Mouse (Mus musculus): ENCODE data around the gene Zc3h10. TPM values are rescaled to one million over a fixed set of nuclear protein-coding genes. Genes with fewer than 3 reads are reported as not detected.
"Not testable (repeated sequence)": the region's sequence is repeated elsewhere in the genome, so short reads cannot be mapped to it uniquely, and the experiment has no call there.

Zc3h10 gene
- polyA plus RNA-seq, 1 experiment from 2014 or later = 19.9 TPM

GRCm38 (mm10) chr10:128511761-128512160, 35.8 kb downstream of the Zc3h10 start:
- H3K9ac ChIP-seq = no peak overlapping the region
- 83% methylated on average over 12 of the region's 12 CpGs for WGBS
- no peak for ATAC-seq (ENCODE audit: low FRiP score)
- no peak overlapping the region for H3K4me2 ChIP-seq
- no peaks in the 10 kb centered on the region; the same call in 1 of the 2 replicates for H3K36me3 ChIP-seq (replicated peaks)
- no peak overlapping the region for H3K27ac ChIP-seq
- H3K4me1 ChIP-seq = no peaks in the 10 kb centered on the region
- peaks cover 20% of the 10 kb centered on the region for H3K27me3 ChIP-seq
- no peak overlapping the region for H3K4me3 ChIP-seq (replicated peaks)
- H3K9me3 ChIP-seq = no peaks in the 10 kb centered on the region

DNA sequence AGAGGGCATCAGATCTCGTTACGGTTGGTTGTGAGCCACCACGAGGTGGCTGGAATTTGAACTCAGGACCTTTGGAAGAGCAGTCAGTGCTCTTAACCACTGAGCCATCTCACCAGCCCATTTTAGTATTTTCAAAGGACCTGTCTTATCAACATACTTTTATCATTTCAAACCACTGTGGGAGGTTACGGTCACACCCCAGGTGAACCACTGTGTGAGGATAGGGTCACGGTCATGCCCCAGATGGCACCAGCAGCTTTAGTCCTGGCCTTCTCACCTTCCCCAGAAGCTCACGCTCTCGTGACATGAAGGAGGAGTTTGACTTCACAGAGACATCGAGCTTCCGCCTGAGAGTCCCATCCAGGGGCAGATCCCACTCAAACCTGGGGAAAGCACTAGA, 36.4 kb downstream of the Zc3h10 start:
- 90% methylated on average over 9 of the region's 9 CpGs for WGBS

GRCm38 (mm10) chr10:128510301-128510700, 37.3 kb downstream of the Zc3h10 start:
- 89% methylated on average over 11 of the region's 11 CpGs for WGBS
- ATAC-seq (ENCODE audit: low FRiP score) = no peak

More for the DNA sequence above, 36.4 kb downstream of the Zc3h10 start:
- H3K4me2 ChIP-seq = no peak overlapping the region
- no peaks in the 10 kb centered on the region for H3K9me3 ChIP-seq
- ATAC-seq (ENCODE audit: low FRiP score) = no peak
- H3K4me1 ChIP-seq = no peaks in the 10 kb centered on the region
- H3K4me3 ChIP-seq (replicated peaks) = no peak overlapping the region
- H3K27me3 ChIP-seq = peaks cover 14% of the 10 kb centered on the region
- H3K36me3 ChIP-seq (replicated peaks) = no peaks in the 10 kb centered on the region; the same call in 1 of the 2 replicates
- H3K9ac ChIP-seq = no peak overlapping the region
- H3K27ac ChIP-seq = no peak overlapping the region

GRCm38 (mm10) chr10:128509831-128510230, 37.7 kb downstream of the Zc3h10 start:
- Histone ChIP-seq H3K36me3 (replicated peaks) (peaks cover 4% of the 10 kb centered on the region; the same call in 1 of the 2 replicates), H3K9ac (no peak overlapping the region), H3K9me3 (no peaks in the 10 kb centered on the region), H3K4me3 (replicated peaks) (no peak overlapping the region), H3K27ac (no peak overlapping the region), H3K4me1 (no peaks in the 10 kb centered on the region), H3K27me3 (peaks cover under 1% of the 10 kb centered on the region; the same call in 1 of the 2 replicates), H3K4me2 (no peak overlapping the region)
- ATAC-seq (ENCODE audit: low FRiP score) = no peak
- 83% methylated on average over 4 of the region's 4 CpGs for WGBS

More at GRCm38 (mm10) chr10:128510301-128510700, 37.3 kb downstream of the Zc3h10 start:
- Histone ChIP-seq H3K4me1 (no peaks in the 10 kb centered on the region), H3K4me3 (replicated peaks) (no peak overlapping the region), H3K4me2 (no peak overlapping the region), H3K9me3 (no peaks in the 10 kb centered on the region), H3K27me3 (peaks cover 5% of the 10 kb centered on the region), H3K36me3 (replicated peaks) (peaks cover 4% of the 10 kb centered on the region; the same call in 1 of the 2 replicates), H3K27ac (no peak overlapping the region), H3K9ac (no peak overlapping the region)

DNA sequence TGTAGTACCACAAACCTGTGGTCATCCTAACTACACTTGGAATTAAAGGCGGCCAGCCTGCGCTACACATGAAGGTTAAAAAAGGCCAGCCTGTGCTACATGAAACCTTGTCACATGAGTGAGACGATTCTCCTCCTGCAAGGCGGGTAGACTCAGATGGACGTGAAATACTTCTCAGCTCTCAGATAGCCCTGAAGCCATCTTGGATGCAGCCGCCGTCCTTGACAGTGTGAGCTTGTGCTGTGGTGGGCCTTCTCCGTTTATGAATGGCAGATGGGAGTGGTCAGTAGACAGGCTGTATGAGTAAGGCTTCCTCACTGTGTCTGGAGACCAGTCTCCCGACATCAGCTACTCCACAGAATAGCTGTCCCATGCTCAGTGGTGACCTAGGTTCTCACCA, 38.4 kb downstream of the Zc3h10 start:
- no peaks in the 10 kb centered on the region for H3K4me1 ChIP-seq
- H3K9me3 ChIP-seq = no peaks in the 10 kb centered on the region
- no peaks in the 10 kb centered on the region for H3K27me3 ChIP-seq
- no peak for ATAC-seq (ENCODE audit: low FRiP score)
- no peak overlapping the region for H3K4me2 ChIP-seq
- peaks cover 4% of the 10 kb centered on the region; the same call in 1 of the 2 replicates for H3K36me3 ChIP-seq (replicated peaks)
- H3K4me3 ChIP-seq (replicated peaks) = no peak overlapping the region
- 86% methylated on average over 9 of the region's 9 CpGs for WGBS
- H3K27ac ChIP-seq = no peak overlapping the region
- H3K9ac ChIP-seq = no peak overlapping the region

DNA sequence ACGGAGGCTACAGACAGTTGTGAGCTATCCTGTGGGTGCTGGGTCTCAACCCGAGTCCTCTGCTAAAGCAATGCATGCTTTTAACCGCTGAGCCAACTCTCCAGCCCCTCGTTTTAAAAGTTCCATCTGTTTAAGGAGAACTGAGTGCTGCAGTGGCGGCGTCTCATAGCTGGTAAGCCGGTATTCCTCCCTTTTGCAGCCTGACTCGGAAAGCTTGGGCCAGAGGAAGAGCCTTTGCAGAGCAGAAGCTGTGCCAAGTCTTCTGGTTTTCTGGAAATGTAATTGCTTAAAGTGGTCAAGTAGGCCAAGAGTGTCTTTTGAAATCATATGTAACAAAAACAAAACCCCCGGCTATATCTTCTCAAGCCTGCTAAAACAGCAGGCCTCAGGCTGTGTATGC, 39.3 kb downstream of the Zc3h10 start:
- Histone ChIP-seq H3K27ac (no peak overlapping the region), H3K4me2 (no peak overlapping the region), H3K36me3 (replicated peaks) (peaks cover 4% of the 10 kb centered on the region; the same call in 1 of the 2 replicates), H3K4me1 (no peaks in the 10 kb centered on the region), H3K27me3 (no peaks in the 10 kb centered on the region), H3K9ac (no peak overlapping the region), H3K9me3 (no peaks in the 10 kb centered on the region), H3K4me3 (replicated peaks) (no peak overlapping the region)
- 82% methylated on average over 9 of the region's 9 CpGs for WGBS
- no peak for ATAC-seq (ENCODE audit: low FRiP score)

DNA sequence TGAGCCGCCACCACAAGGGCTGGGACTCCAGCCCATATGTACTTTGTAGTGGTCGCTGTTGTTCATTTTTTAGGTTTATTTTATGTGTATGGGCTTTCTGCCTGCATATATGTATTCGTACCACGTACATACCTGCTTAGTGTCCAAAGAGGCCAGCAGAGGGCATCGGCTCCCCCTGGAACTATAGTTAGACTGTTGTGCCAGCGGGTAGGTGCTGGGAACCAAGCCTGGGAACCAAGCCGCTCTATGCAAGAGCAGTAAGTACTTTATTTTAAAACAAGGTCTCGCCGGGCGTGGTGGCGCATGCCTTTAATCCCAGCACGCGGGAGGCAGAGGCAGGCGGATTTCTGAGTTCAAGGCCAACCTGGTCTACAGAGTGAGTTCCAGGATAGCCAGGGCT, 41.6 kb downstream of the Zc3h10 start:
- H3K27me3 ChIP-seq = no peaks in the 10 kb centered on the region
- peaks cover 4% of the 10 kb centered on the region; the same call in 1 of the 2 replicates for H3K36me3 ChIP-seq (replicated peaks)
- H3K9me3 ChIP-seq = no peaks in the 10 kb centered on the region
- WGBS = 93% methylated on average over 14 of the region's 14 CpGs
- H3K4me3 ChIP-seq (replicated peaks) = no peak overlapping the region
- no peak overlapping the region for H3K4me2 ChIP-seq
- H3K4me1 ChIP-seq = no peaks in the 10 kb centered on the region
- H3K9ac ChIP-seq = no peak overlapping the region
- no peak for ATAC-seq (ENCODE audit: low FRiP score)
- no peak overlapping the region for H3K27ac ChIP-seq

DNA sequence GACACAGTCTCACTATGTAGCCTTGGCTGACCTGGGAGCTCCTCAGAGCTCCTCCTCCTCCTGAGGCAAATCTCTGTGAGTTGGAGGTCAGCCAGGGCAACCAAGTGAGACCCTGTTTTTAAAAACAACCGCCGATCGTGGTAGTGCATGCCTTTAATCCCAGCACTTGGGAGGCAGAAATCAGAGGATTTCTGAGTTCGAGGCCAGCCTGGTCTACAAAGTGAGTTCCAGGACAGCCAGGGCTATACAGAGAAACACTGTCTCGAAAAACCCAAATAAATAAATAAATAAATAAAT, 42.3 kb downstream of the Zc3h10 start:
- H3K36me3 ChIP-seq (replicated peaks); H3K27me3 ChIP-seq; H3K4me2 ChIP-seq; H3K9me3 ChIP-seq; H3K4me1 ChIP-seq; H3K4me3 ChIP-seq (replicated peaks); H3K9ac ChIP-seq; H3K27ac ChIP-seq; ATAC-seq (ENCODE audit: low FRiP score): not testable (repeated sequence)
- 85% methylated on average over 5 of the region's 5 CpGs for WGBS

GRCm38 (mm10) chr10:128504641-128505370, 42.8 kb downstream of the Zc3h10 start:
- H3K4me2 ChIP-seq = no peak overlapping the region
- no peaks in the 10 kb centered on the region for H3K4me1 ChIP-seq
- no peak for ATAC-seq (ENCODE audit: low FRiP score)
- no peak overlapping the region for H3K9ac ChIP-seq
- H3K4me3 ChIP-seq (replicated peaks) = no peak overlapping the region
- no peak overlapping the region for H3K27ac ChIP-seq
- H3K36me3 ChIP-seq (replicated peaks) = peaks cover 4% of the 10 kb centered on the region; the same call in 1 of the 2 replicates
- H3K9me3 ChIP-seq = no peaks in the 10 kb centered on the region
- no peaks in the 10 kb centered on the region for H3K27me3 ChIP-seq
- WGBS = 75% methylated on average over 9 of the region's 9 CpGs

- Histone ChIP-seq H3K27me3 (no peaks in the 10 kb centered on the region), H3K27ac (no peak overlapping the region), H3K4me1 (peaks cover 6% of the 10 kb centered on the region; the same call in 1 of the 2 replicates), H3K36me3 (replicated peaks) (peaks cover 4% of the 10 kb centered on the region; the same call in 1 of the 2 replicates), H3K9ac (no peak overlapping the region), H3K4me2 (no peak overlapping the region), H3K9me3 (no peaks in the 10 kb centered on the region), H3K4me3 (replicated peaks) (no peak overlapping the region)
- no peak for ATAC-seq (ENCODE audit: low FRiP score)
- 84% methylated on average over 3 of the region's 3 CpGs for WGBS
These were observed 43.6 kb downstream of the Zc3h10 start for GRCm38 (mm10) chr10:128504012-128504411.

GRCm38 (mm10) chr10:128503532-128503931, 44.0 kb downstream of the Zc3h10 start:
- Histone ChIP-seq H3K9me3 (no peaks in the 10 kb centered on the region), H3K36me3 (replicated peaks) (peaks cover 4% of the 10 kb centered on the region; the same call in 1 of the 2 replicates), H3K27me3 (no peaks in the 10 kb centered on the region), H3K4me2 (no peak overlapping the region), H3K27ac (no peak overlapping the region), H3K4me3 (replicated peaks) (no peak overlapping the region), H3K9ac (no peak overlapping the region), H3K4me1 (peaks cover 6% of the 10 kb centered on the region; the same call in 1 of the 2 replicates)
- no peak for ATAC-seq (ENCODE audit: low FRiP score)
- 81% methylated on average over 8 of the region's 8 CpGs for WGBS

GRCm38 (mm10) chr10:128502341-128502740, 45.2 kb downstream of the Zc3h10 start:
- no peak for ATAC-seq (ENCODE audit: low FRiP score)
- no peaks in the 10 kb centered on the region for H3K27me3 ChIP-seq

DNA sequence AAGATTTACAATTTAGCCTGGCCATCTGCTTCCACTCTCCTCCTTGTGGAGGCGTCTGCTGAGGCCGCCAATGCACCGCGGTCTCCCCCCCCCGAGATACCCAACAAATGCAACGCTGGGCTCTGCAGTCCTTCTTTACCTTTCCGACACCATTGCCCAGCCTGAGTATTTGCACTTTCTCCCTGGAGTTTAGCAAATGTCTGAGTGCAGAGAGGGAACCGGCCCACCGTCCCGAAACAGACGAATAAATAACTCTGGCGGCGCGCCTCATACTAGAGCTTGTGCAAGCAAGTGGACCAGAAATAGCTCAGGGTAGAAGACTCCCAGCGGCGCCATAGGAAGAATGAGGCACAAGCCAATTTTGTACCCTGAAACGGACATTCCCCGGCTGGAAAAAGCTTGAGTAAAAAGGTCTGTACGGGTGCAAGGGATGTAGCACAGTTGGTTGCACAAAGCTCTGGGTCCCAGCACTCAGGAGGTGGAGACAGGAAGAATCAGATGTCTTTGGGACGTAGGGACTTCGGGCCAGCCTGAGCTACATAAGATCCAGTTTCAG, 48.4 kb downstream of the Zc3h10 start:
- H3K4me1 ChIP-seq = peaks cover 29% of the 10 kb centered on the region
- H3K4me2 ChIP-seq = peak overlapping the region; percentile 81
- peak overlapping the region; percentile 68 for H3K27ac ChIP-seq
- H3K27me3 ChIP-seq = peaks cover 10% of the 10 kb centered on the region
- H3K9ac ChIP-seq = peak overlapping the region; percentile 59
- no peaks in the 10 kb centered on the region for H3K36me3 ChIP-seq (replicated peaks)
- peak; percentile 37 for ATAC-seq (ENCODE audit: low FRiP score)
- H3K9me3 ChIP-seq = no peaks in the 10 kb centered on the region
- 3% methylated on average over 21 of the region's 21 CpGs for WGBS
- peak overlapping the region; percentile 63 for H3K4me3 ChIP-seq (replicated peaks)

More at GRCm38 (mm10) chr10:128502341-128502740, 45.2 kb downstream of the Zc3h10 start:
- Histone ChIP-seq H3K9me3 (no peaks in the 10 kb centered on the region), H3K27ac (no peak overlapping the region), H3K4me2 (no peak overlapping the region), H3K9ac (no peak overlapping the region), H3K4me1 (peaks cover 16% of the 10 kb centered on the region), H3K4me3 (replicated peaks) (no peak overlapping the region), H3K36me3 (replicated peaks) (peaks cover 4% of the 10 kb centered on the region; the same call in 1 of the 2 replicates)
- 88% methylated on average over 5 of the region's 5 CpGs for WGBS
